Mouse (Mus musculus) layer of hippocampus, postnatal 25 days (tissue): ENCODE results near the gene Trir. TPM values are rescaled to one million over a fixed set of nuclear protein-coding genes. Genes with fewer than 3 reads are reported as not detected.

Source experiments
- DNase-seq, 2 experiments: peaks; one replicate each; pipeline ENCODE4 v3.0.0; 2022; ENCODE audit warnings: mixed read lengths in 2 of 2, low spot score in 1 of 2; ENCODE audit errors: extremely low spot score in 1 of 2
- microRNA-seq, 2 experiments: library from miRNA; unstranded; fragments of <30 nt; microRNA quantifications; one replicate each; pipeline ENCODE4 v1.2.0; 2021
- total RNA-seq, 2 experiments: library from RNA; stranded (reverse); gene quantifications; 2 replicates each; pipeline ENCODE4 v1.2.3; 2021

The Trir gene
- total RNA-seq, 2 experiments from 2014 or later = 130 to 144 TPM

DNA sequence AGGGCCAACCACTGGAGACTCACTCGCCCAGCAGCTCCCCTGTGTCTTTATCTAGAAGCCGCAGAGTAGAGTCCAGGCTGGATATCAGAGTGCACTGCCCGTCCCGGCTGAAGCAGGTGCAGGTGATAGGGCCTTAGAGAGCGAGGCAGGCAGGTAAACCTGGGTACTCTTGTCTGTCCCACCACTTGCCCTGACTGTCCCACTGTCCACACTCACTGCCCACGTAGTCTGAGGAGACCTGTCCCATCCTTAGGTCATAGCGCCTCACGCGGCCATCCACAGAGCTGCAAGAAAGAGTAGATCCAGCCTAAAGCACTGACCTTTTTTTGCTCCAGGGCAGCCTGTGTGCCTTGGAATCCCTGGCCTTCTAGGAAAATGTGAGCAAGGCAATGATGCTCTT is 49.4 kb downstream of the Trir start:
- peak in 1 of 2 experiments; percentile 54 for DNase-seq

DNA sequence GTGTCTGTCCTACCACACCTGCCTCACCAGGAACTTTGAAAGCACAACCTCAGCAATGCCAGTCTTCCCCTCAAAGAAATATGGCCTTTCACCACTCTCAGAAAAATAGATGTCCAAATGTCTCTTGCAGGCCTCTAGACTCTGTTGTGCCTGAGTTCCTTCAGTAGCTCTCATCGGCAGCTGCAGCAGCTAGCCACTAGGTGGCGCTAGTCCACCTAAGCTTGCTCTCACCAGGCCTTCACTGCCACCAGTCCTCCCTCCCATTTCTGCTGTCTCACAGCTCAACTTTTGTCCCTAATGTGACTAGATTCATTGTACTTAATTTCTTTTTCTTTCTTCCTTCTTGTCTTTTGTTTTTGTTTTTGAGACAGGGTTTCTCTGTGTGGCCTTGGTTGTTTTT is 50.4 kb downstream of the Trir start:
- peak; percentile 51 to 73 for DNase-seq

Small RNA genes lying within 50 kb of the gene (microRNA-seq; reads per million reads assigned to microRNA genes)
- gene Mir7070 = 4.8 to 7.4 reads per million in 2 experiments

Other genes with a start within 250 kb of the Trir start
- gene Nfix, start 226.5 kb upstream of the Trir start, total RNA-seq = 100 to 1,000 TPM; 406 to 477 TPM
- 10 to 100 TPM in 1 of 2 experiments, 1 to 10 TPM in 1; 9.3 to 10.6 TPM for gene Dand5, start 204.0 kb upstream of the Trir start, total RNA-seq
- gene Gadd45gip1, start 195.3 kb upstream of the Trir start, total RNA-seq = 10 to 100 TPM; 23.7 to 27.3 TPM
- gene Rad23a, start 186.2 kb upstream of the Trir start, total RNA-seq = 10 to 100 TPM; 67.0 to 69.7 TPM
- 100 to 1,000 TPM; 473 to 552 TPM for gene Calr, start 179.9 kb upstream of the Trir start, total RNA-seq
- gene Farsa, start 169.8 kb upstream of the Trir start, total RNA-seq = 10 to 100 TPM; 52.4 to 53.3 TPM
- gene Syce2, start 154.7 kb upstream of the Trir start, total RNA-seq = 10 to 100 TPM; 16.5 to 18.0 TPM
- 10 to 100 TPM; 32.4 to 39.7 TPM for gene Gcdh, start 132.9 kb upstream of the Trir start, total RNA-seq
- under 1 TPM in 1 of 2 experiments, not detected in 1; 0.17 TPM for gene Klf1, start 124.9 kb upstream of the Trir start, total RNA-seq
- 1 to 10 TPM; 3.7 to 4.3 TPM for gene Dnase2a, start 118.3 kb upstream of the Trir start, total RNA-seq
- gene Mast1, start 89.5 kb upstream of the Trir start, total RNA-seq = 100 to 1,000 TPM in 1 of 2 experiments, 10 to 100 TPM in 1; 75.7 to 100 TPM
- gene Rtbdn, start 79.8 kb upstream of the Trir start, total RNA-seq = 1 to 10 TPM in 1 of 2 experiments, under 1 TPM in 1; 0.47 to 1.3 TPM
- not detected for gene Gm49661, start 57.4 kb upstream of the Trir start, total RNA-seq
- gene Prdx2, start 57.2 kb upstream of the Trir start, total RNA-seq = 100 to 1,000 TPM; 335 to 353 TPM
- 10 to 100 TPM; 37.1 to 41.5 TPM for gene Rnaseh2a, start 57.1 kb upstream of the Trir start, total RNA-seq
- gene Junb, start 48.1 kb upstream of the Trir start, total RNA-seq = 10 to 100 TPM; 67.9 to 68.8 TPM
- 1 to 10 TPM; 7.6 to 9.3 TPM for gene Hook2, start 36.2 kb upstream of the Trir start, total RNA-seq
- not detected for gene Best2, start 12.3 kb upstream of the Trir start, total RNA-seq
- gene Asna1, start 1.5 kb upstream of the Trir start, total RNA-seq = 100 to 1,000 TPM; 116 to 128 TPM
- gene Tnpo2, start 10.1 kb downstream of the Trir start, total RNA-seq = 100 to 1,000 TPM; 145 to 159 TPM
- gene Fbxw9, start 33.2 kb downstream of the Trir start, total RNA-seq = 10 to 100 TPM; 19.7 to 27.8 TPM
- not detected for gene Gm5741, start 41.2 kb downstream of the Trir start, total RNA-seq
- 10 to 100 TPM; 57.7 to 62.0 TPM for gene Dhps, start 44.9 kb downstream of the Trir start, total RNA-seq
- gene Wdr83os, start 53.9 kb downstream of the Trir start, total RNA-seq = 10 to 100 TPM; 57.7 to 69.0 TPM
- 10 to 100 TPM; 28.7 to 32.3 TPM for gene Wdr83, start 54.5 kb downstream of the Trir start, total RNA-seq
- 10 to 100 TPM; 36.1 to 41.8 TPM for gene Man2b1, start 56.4 kb downstream of the Trir start, total RNA-seq
- 1 to 10 TPM; 7.0 to 7.1 TPM for gene Zfp791, start 96.3 kb downstream of the Trir start, total RNA-seq
- gene Cks1brt, start 125.1 kb downstream of the Trir start, total RNA-seq = not detected
- not detected for gene Olfr371, start 199.2 kb downstream of the Trir start, total RNA-seq